Mouse (Mus musculus): ENCODE data around the gene Kank1. TPM values are rescaled to one million over a fixed set of nuclear protein-coding genes. Genes with fewer than 3 reads are reported as not detected.

Gene Kank1
- polyA plus RNA-seq, 1 experiment from 2014 or later, result 13.5 TPM

GRCm38 (mm10) chr19:25422096-25422495 lies 185.3 kb downstream of the Kank1 start:
- Histone ChIP-seq H3K9me3 (no peaks in the 10 kb centered on the region), H3K4me3 (no peak overlapping the region), H3K9ac (no peak overlapping the region), H3K4me2 (replicated peaks) (no peak overlapping the region), H3K27me3 (replicated peaks) (no peaks in the 10 kb centered on the region), H3K4me1 (no peaks in the 10 kb centered on the region), H3K27ac (no peak overlapping the region), H3K36me3 (no peaks in the 10 kb centered on the region)
- no peak for ATAC-seq (ENCODE audit: low FRiP score, low read depth)
- 88% methylated on average over 7 of the region's 7 CpGs for WGBS

DNA sequence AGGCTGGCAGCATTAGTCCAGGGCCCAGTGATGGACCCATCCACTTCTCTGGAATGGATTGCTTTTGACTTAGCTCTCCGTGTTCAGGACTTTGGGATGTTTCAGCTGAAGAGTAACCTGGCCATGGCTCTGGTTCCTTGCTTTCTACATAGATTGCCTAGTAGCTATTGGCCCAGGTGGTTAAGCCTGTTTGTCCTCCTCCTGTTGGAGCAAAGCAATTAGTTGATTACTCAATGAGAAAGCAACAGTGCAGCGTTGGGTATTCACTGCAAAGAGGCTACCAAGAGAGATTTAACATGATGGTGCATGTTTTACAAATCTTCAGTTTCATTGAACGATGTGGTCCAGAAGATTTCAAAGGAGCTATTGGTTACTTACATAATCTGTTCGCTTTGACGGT lies 186.6 kb downstream of the Kank1 start:
- Histone ChIP-seq H3K9ac (no peak overlapping the region), H3K4me1 (no peaks in the 10 kb centered on the region)
- no peak for ATAC-seq (ENCODE audit: low FRiP score, low read depth)

GRCm38 (mm10) chr19:25426431-25426830 lies 189.7 kb downstream of the Kank1 start:
- Histone ChIP-seq H3K36me3 (no peaks in the 10 kb centered on the region), H3K27ac (no peak overlapping the region), H3K27me3 (replicated peaks) (no peaks in the 10 kb centered on the region), H3K4me3 (no peak overlapping the region), H3K9me3 (no peaks in the 10 kb centered on the region), H3K9ac (no peak overlapping the region), H3K4me1 (no peaks in the 10 kb centered on the region), H3K4me2 (replicated peaks) (no peak overlapping the region)
- ATAC-seq (ENCODE audit: low FRiP score, low read depth), result no peak
- WGBS, result 93% methylated on average over 5 of the region's 5 CpGs

More for the DNA sequence above, 186.6 kb downstream of the Kank1 start:
- Histone ChIP-seq H3K36me3 (no peaks in the 10 kb centered on the region), H3K27ac (no peak overlapping the region), H3K27me3 (replicated peaks) (no peaks in the 10 kb centered on the region), H3K9me3 (no peaks in the 10 kb centered on the region), H3K4me3 (no peak overlapping the region), H3K4me2 (replicated peaks) (no peak overlapping the region)
- 95% methylated on average over 5 of the region's 5 CpGs for WGBS

GRCm38 (mm10) chr19:25427886-25428285 lies 191.1 kb downstream of the Kank1 start:
- Histone ChIP-seq H3K27ac (no peak overlapping the region), H3K36me3 (no peaks in the 10 kb centered on the region), H3K4me3 (no peak overlapping the region), H3K4me1 (no peaks in the 10 kb centered on the region), H3K27me3 (replicated peaks) (no peaks in the 10 kb centered on the region), H3K4me2 (replicated peaks) (no peak overlapping the region), H3K9ac (no peak overlapping the region), H3K9me3 (no peaks in the 10 kb centered on the region)
- WGBS, result 97% methylated on average over 17 of the region's 17 CpGs
- ATAC-seq (ENCODE audit: low FRiP score, low read depth), result no peak

- Histone ChIP-seq H3K9ac (no peak overlapping the region), H3K36me3 (peaks cover 4% of the 10 kb centered on the region; the same call in 1 of the 2 replicates), H3K4me3 (no peak overlapping the region), H3K4me1 (0 out of 2 replicates have a peak, but pooled peaks cover 2% of the 10 kb centered on the region), H3K4me2 (replicated peaks) (no peak overlapping the region), H3K9me3 (no peaks in the 10 kb centered on the region), H3K27me3 (replicated peaks) (no peaks in the 10 kb centered on the region), H3K27ac (no peak overlapping the region)
- no peak for ATAC-seq (ENCODE audit: low FRiP score, low read depth)
- 85% methylated on average over 13 of the region's 13 CpGs for WGBS
Observed at GRCm38 (mm10) chr19:25428338-25428962, 191.7 kb downstream of the Kank1 start.

DNA sequence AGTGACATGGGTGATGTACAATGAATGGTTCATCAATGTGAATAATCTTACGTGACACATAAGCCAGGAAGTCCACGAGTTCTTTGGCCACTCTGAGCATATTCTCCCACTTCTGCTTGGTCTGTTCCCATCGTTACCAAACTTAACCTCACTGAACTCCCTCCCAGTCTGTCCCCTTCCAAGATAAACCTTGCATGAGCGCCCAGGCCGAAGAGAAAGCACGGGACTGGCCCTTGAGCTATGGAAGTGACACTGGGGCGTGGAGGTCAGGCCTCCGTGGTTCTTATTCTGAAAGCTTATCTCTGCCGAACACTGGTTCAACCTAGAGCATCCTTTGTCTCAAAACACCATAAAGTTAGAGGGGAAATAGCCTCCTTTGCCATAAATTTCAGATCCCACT lies 194.7 kb downstream of the Kank1 start:
- peaks cover 5% of the 10 kb centered on the region; the same call in 1 of the 2 replicates for H3K36me3 ChIP-seq
- H3K4me1 ChIP-seq, result 0 out of 2 replicates have a peak, but pooled peaks cover 8% of the 10 kb centered on the region
- no peak overlapping the region for H3K4me3 ChIP-seq
- no peak overlapping the region for H3K27ac ChIP-seq
- no peaks in the 10 kb centered on the region for H3K27me3 ChIP-seq (replicated peaks)
- H3K9ac ChIP-seq, result no peak overlapping the region
- H3K9me3 ChIP-seq, result no peaks in the 10 kb centered on the region
- ATAC-seq (ENCODE audit: low FRiP score, low read depth), result no peak
- 41% methylated on average over 9 of the region's 9 CpGs for whole genome bisulfite sequencing
- no peak overlapping the region for H3K4me2 ChIP-seq (replicated peaks)

DNA sequence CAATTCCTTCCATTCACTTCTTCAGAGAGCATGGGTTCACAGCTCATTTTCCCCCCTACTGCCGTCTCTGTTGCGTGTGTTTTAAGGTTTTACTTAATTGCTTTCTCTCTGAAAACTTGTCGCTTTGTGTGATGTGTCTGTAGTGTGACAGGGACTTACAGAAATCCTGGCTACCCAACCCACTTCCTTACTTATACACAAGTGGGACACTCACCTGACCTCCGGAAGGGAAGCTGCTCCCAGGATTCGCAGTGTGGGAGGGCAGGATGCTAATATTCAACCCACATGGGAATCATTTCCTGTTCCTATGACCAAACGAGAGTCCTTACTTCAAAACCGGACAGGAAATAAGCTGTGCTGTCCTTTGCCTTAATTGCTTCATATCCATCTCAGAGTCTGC lies 195.1 kb downstream of the Kank1 start:
- Histone ChIP-seq H3K27me3 (replicated peaks) (no peaks in the 10 kb centered on the region), H3K4me1 (0 out of 2 replicates have a peak, but pooled peaks cover 8% of the 10 kb centered on the region), H3K27ac (no peak overlapping the region), H3K9ac (no peak overlapping the region), H3K4me2 (replicated peaks) (no peak overlapping the region), H3K9me3 (no peaks in the 10 kb centered on the region), H3K4me3 (no peak overlapping the region), H3K36me3 (peaks cover 5% of the 10 kb centered on the region; the same call in 1 of the 2 replicates)
- WGBS, result 59% methylated on average over 7 of the region's 7 CpGs
- no peak for ATAC-seq (ENCODE audit: low FRiP score, low read depth)

- no peaks in the 10 kb centered on the region for H3K9me3 ChIP-seq
- no peak for ATAC-seq (ENCODE audit: low FRiP score, low read depth)
- no peak overlapping the region for H3K4me3 ChIP-seq
- H3K4me2 ChIP-seq (replicated peaks), result no peak overlapping the region
- H3K4me1 ChIP-seq, result peaks cover 16% of the 10 kb centered on the region
- peaks cover 5% of the 10 kb centered on the region; the same call in 1 of the 2 replicates for H3K36me3 ChIP-seq
- no peak overlapping the region for H3K9ac ChIP-seq
- H3K27ac ChIP-seq, result no peak overlapping the region
- H3K27me3 ChIP-seq (replicated peaks), result no peaks in the 10 kb centered on the region
- WGBS, result 71% methylated on average over 7 of the region's 7 CpGs
Observed at GRCm38 (mm10) chr19:25433169-25433690, 196.5 kb downstream of the Kank1 start.

GRCm38 (mm10) chr19:25434345-25434744 lies 197.6 kb downstream of the Kank1 start:
- no peak overlapping the region for H3K4me3 ChIP-seq
- ATAC-seq (ENCODE audit: low FRiP score, low read depth), result no peak
- no peaks in the 10 kb centered on the region for H3K9me3 ChIP-seq
- H3K36me3 ChIP-seq, result peaks cover 5% of the 10 kb centered on the region; the same call in 1 of the 2 replicates
- no peaks in the 10 kb centered on the region for H3K27me3 ChIP-seq (replicated peaks)
- H3K4me2 ChIP-seq (replicated peaks), result no peak overlapping the region
- H3K27ac ChIP-seq, result no peak overlapping the region
- H3K4me1 ChIP-seq, result peaks cover 17% of the 10 kb centered on the region
- no peak overlapping the region for H3K9ac ChIP-seq
- WGBS, result 88% methylated on average over 7 of the region's 7 CpGs

- H3K4me2 ChIP-seq (replicated peaks), result no peak overlapping the region
- no peak for ATAC-seq (ENCODE audit: low FRiP score, low read depth)
- H3K27me3 ChIP-seq (replicated peaks), result no peaks in the 10 kb centered on the region
- H3K4me3 ChIP-seq, result no peak overlapping the region
- H3K9ac ChIP-seq, result no peak overlapping the region
- 45% methylated on average over 6 of the region's 6 CpGs for WGBS
- H3K4me1 ChIP-seq, result peaks cover 20% of the 10 kb centered on the region
- no peaks in the 10 kb centered on the region for H3K9me3 ChIP-seq
- no peak overlapping the region for H3K27ac ChIP-seq
- H3K36me3 ChIP-seq, result peaks cover 5% of the 10 kb centered on the region; the same call in 1 of the 2 replicates
Observed at GRCm38 (mm10) chr19:25434795-25435194, 198.0 kb downstream of the Kank1 start.

GRCm38 (mm10) chr19:25435412-25435811 lies 198.6 kb downstream of the Kank1 start:
- peaks cover 5% of the 10 kb centered on the region; the same call in 1 of the 2 replicates for H3K36me3 ChIP-seq
- no peak overlapping the region for H3K9ac ChIP-seq

GRCm38 (mm10) chr19:25436175-25436574 lies 199.4 kb downstream of the Kank1 start:
- Histone ChIP-seq H3K4me2 (replicated peaks) (no peak overlapping the region), H3K27me3 (replicated peaks) (no peaks in the 10 kb centered on the region), H3K27ac (no peak overlapping the region), H3K36me3 (peaks cover 5% of the 10 kb centered on the region; the same call in 1 of the 2 replicates), H3K9ac (no peak overlapping the region), H3K4me1 (peaks cover 22% of the 10 kb centered on the region), H3K9me3 (no peaks in the 10 kb centered on the region), H3K4me3 (no peak overlapping the region)
- 52% methylated on average over 4 of the region's 4 CpGs for WGBS
- no peak for ATAC-seq (ENCODE audit: low FRiP score, low read depth)

More at GRCm38 (mm10) chr19:25435412-25435811, 198.6 kb downstream of the Kank1 start:
- Histone ChIP-seq H3K4me3 (no peak overlapping the region), H3K9me3 (no peaks in the 10 kb centered on the region), H3K4me1 (peaks cover 22% of the 10 kb centered on the region), H3K4me2 (replicated peaks) (no peak overlapping the region), H3K27me3 (replicated peaks) (no peaks in the 10 kb centered on the region), H3K27ac (no peak overlapping the region)
- ATAC-seq (ENCODE audit: low FRiP score, low read depth), result no peak
- 76% methylated on average over 5 of the region's 5 CpGs for WGBS

All from neural tube, embryonic 12.5 days (tissue).